7 mouse cellular contexts compared by ENCODE assay signal in genomic region chr11:19204521-19204920, GRCm38 (mm10).
A peak's percentile ranks its signal among the peaks of the same experiment; 100 is the strongest.
DNase-seq lines count a peak whose midpoint lies in the region; ATAC-seq and TF ChIP-seq lines count a peak whose summit lies in the region.

No protein-coding gene starts in this region.

- DNase-seq in brain, adult 2 months (ENCODE audit: low read depth, low spot score): peak; percentile 13
- DNase-seq in heart, postnatal 4 days: peak; percentile 18
- DNase-seq in stomach, postnatal 0 days (ENCODE audit: low spot score): no peak
- DNase-seq in embryo, embryonic 11 days: no peak
- DNase-seq in frontal cortex, postnatal 10 days (ENCODE audit: low spot score in 2 of 2): no peak

- no peaks in the 10 kb centered on the region for H3K36me3 ChIP-seq in embryonic facial prominence, embryonic 12.5 days
- H3K36me3 ChIP-seq in lung, embryonic 15.5 days: no peaks in the 10 kb centered on the region
- H3K36me3 ChIP-seq in stomach, postnatal 0 days (ENCODE audit: control insufficient read depth, insufficient read depth, low read length): no peaks in the 10 kb centered on the region

- ATAC-seq in embryonic facial prominence, embryonic 12.5 days (ENCODE audit: insufficient number of reproducible peaks, insufficient read depth, low FRiP score, low TSS enrichment): no peak
- ATAC-seq in lung, embryonic 15.5 days (ENCODE audit: borderline replicate concordance, extremely low read depth, low FRiP score, low TSS enrichment): peak; percentile 79
- peak; percentile 40; the same call in 1 of the 2 replicates for ATAC-seq in stomach, postnatal 0 days (ENCODE audit: low FRiP score, low TSS enrichment)

- no peak overlapping the region for H3K4me3 ChIP-seq in embryonic facial prominence, embryonic 12.5 days
- no peak overlapping the region for H3K4me3 ChIP-seq in lung, embryonic 15.5 days
- H3K4me3 ChIP-seq in stomach, postnatal 0 days (ENCODE audit: low read depth, low read length): no peak overlapping the region

- TF ChIP-seq CTCF in stomach, postnatal 0 days (IDR thresholded peaks at IDR 0.05; ENCODE audit: low read depth): no peak

- no peak for TF ChIP-seq EP300 in stomach, postnatal 0 days (optimal IDR thresholded peaks at IDR 0.05)

- no peaks in the 10 kb centered on the region for H3K9me3 ChIP-seq in embryonic facial prominence, embryonic 12.5 days
- no peaks in the 10 kb centered on the region for H3K9me3 ChIP-seq in lung, embryonic 15.5 days
- no peaks in the 10 kb centered on the region for H3K9me3 ChIP-seq in stomach, postnatal 0 days (ENCODE audit: control insufficient read depth, low read length)

- H3K27me3 ChIP-seq in embryonic facial prominence, embryonic 12.5 days: no peaks in the 10 kb centered on the region
- no peaks in the 10 kb centered on the region for H3K27me3 ChIP-seq in lung, embryonic 15.5 days
- H3K27me3 ChIP-seq in stomach, postnatal 0 days (ENCODE audit: control insufficient read depth, insufficient read depth, low read length): no peaks in the 10 kb centered on the region

- 0 out of 2 replicates have a peak, but pooled peaks cover 8% of the 10 kb centered on the region for H3K4me1 ChIP-seq in embryonic facial prominence, embryonic 12.5 days
- peaks cover 11% of the 10 kb centered on the region; the same call in 1 of the 2 replicates for H3K4me1 ChIP-seq in lung, embryonic 15.5 days
- H3K4me1 ChIP-seq in stomach, postnatal 0 days (replicated peaks; ENCODE audit: control insufficient read depth, insufficient read depth): no peaks in the 10 kb centered on the region

- H3K27ac ChIP-seq in embryonic facial prominence, embryonic 12.5 days: peak overlapping the region; percentile 20
- peak overlapping the region; percentile 61 for H3K27ac ChIP-seq in lung, embryonic 15.5 days
- H3K27ac ChIP-seq in stomach, postnatal 0 days (replicated peaks): peak overlapping the region; percentile 49

- 22% methylated on average over 7 of the region's 7 CpGs for WGBS in embryonic facial prominence, embryonic 12.5 days
- WGBS in lung, embryonic 15.5 days: 35% methylated on average over 7 of the region's 7 CpGs
- WGBS in stomach, postnatal 0 days: 40% methylated on average over 7 of the region's 7 CpGs

- H3K4me2 ChIP-seq in embryonic facial prominence, embryonic 12.5 days (replicated peaks): peak overlapping the region; percentile 10; the same call in 1 of the 2 replicates
- peak overlapping the region; percentile 21 for H3K4me2 ChIP-seq in lung, embryonic 15.5 days
- no peak overlapping the region for H3K4me2 ChIP-seq in stomach, postnatal 0 days (replicated peaks; ENCODE audit: low read depth)

- no peak overlapping the region for H3K9ac ChIP-seq in embryonic facial prominence, embryonic 12.5 days
- no peak overlapping the region for H3K9ac ChIP-seq in lung, embryonic 15.5 days
- no peak overlapping the region for H3K9ac ChIP-seq in stomach, postnatal 0 days (ENCODE audit: low read length)

Comparison
In these comparisons a context has a peak if more than half of its experiments do, and no peak if none do; other contexts are left out.
1. DNase-seq: peak in brain, adult 2 months (single experiment) and heart, postnatal 4 days (single experiment); none in stomach, postnatal 0 days (single experiment), embryo, embryonic 11 days (single experiment) and frontal cortex, postnatal 10 days (0 of 2).
2. Peak in every context shown above with its lines, with median percentiles within 50 percentile points of each other: H3K27ac ChIP-seq.